Mouse (Mus musculus) embryonic fibroblast, embryonic 13.5 days (primary cell): ENCODE results near the gene Mid2. TPM values are rescaled to one million over a fixed set of nuclear protein-coding genes. Genes with fewer than 3 reads are reported as not detected.
A peak's percentile ranks its signal among the peaks of the same experiment; 100 is the strongest.
"Not testable (repeated sequence)": the region's sequence is repeated elsewhere in the genome, so short reads cannot be mapped to it uniquely, and the experiment has no call there.

Source experiments
- H3K27ac ChIP-seq: 2 replicates; pipeline ENCODE4 v1.5.1; 2012; ENCODE audit warnings: low read length, control low read depth, inconsistent platforms; ENCODE audit not compliant: insufficient read depth
- H3K4me1 ChIP-seq: 2 replicates; pipeline ENCODE4 v1.6.1; 2011; ENCODE audit warnings: low read length; ENCODE audit not compliant: control insufficient read depth, insufficient read depth
- H3K4me3 ChIP-seq: 2 replicates; pipeline ENCODE4 v1.5.1; 2011; ENCODE audit warnings: mild to moderate bottlenecking, control low read depth, low read length; ENCODE audit not compliant: insufficient read depth
- CTCF ChIP-seq: IDR thresholded peaks from 2 replicates; pipeline ENCODE4 v1.5.1; 2011; ENCODE audit warnings: mild to moderate bottlenecking, control low read depth, low read length, moderate library complexity, borderline replicate concordance; ENCODE audit not compliant: insufficient read depth
- POLR2A ChIP-seq: IDR thresholded peaks from 2 replicates; pipeline ENCODE4 v1.6.1; 2011; ENCODE audit warnings: low read depth, mild to moderate bottlenecking, control low read depth, low read length, moderate library complexity
- polyA plus RNA-seq: library from polyadenylated mRNA; stranded (reverse); fragments of >200 nt; gene quantifications from 2 replicates; pipeline ENCODE4 v1.2.4, GENCODE M21; 2011; ENCODE audit warnings: low read depth; ENCODE audit not compliant: missing spikeins, insufficient read length

Mid2 gene
- polyA plus RNA-seq = 19.4 and 26.8 TPM in 2 replicates

DNA sequence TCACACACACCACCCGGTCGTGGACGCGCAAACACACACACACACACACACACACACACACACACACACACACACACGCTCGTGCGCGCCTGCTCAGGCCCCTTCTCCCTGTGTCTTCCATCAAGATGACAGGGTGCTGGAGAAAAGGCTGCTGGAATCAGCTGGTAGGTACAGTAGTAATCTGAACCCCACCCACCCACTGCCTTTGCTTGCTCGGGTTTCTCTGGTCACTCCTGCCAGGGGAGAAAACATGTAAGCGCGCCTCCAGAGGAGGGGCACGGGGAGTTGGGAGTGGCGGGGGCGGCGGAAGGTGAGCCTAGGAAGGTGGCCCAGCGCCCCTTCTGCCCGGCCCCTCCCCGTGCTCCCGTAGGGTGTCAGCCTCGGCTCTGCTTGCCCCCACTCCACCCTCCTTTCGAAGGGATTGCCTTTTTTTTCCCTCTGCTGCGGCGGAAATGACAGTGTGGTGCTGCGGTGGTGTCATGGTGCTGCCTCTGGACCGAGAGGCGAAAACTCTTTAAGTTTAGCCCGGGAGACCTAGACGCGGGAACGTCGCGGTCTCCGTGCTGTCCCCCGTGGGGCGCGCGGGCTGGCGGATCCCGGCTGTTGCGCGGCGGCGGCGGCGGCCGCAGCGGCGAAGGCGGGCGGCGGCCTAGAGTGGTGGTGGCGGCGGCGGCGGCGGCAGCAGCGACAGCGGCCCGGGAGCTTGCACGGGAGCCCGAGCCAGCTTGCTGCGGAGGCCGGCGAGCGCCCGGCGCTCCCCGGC, at the start of gene Mid2:
TSS of gene Mid2 (plus strand) at position 121 of the 763 bp plus-strand sequence.
- peak within 1 kb of the TSS; percentile 7; the same call in 1 of the 2 replicates for H3K27ac ChIP-seq
- TF ChIP-seq CTCF (no peak), POLR2A (peak; percentile 49; the same call in 1 of the 2 replicates)
- H3K4me1 ChIP-seq = no peaks in the 10 kb centered on the region; the same call in 1 of the 2 replicates
- peak within 1 kb of the TSS; percentile 59 for H3K4me3 ChIP-seq

DNA sequence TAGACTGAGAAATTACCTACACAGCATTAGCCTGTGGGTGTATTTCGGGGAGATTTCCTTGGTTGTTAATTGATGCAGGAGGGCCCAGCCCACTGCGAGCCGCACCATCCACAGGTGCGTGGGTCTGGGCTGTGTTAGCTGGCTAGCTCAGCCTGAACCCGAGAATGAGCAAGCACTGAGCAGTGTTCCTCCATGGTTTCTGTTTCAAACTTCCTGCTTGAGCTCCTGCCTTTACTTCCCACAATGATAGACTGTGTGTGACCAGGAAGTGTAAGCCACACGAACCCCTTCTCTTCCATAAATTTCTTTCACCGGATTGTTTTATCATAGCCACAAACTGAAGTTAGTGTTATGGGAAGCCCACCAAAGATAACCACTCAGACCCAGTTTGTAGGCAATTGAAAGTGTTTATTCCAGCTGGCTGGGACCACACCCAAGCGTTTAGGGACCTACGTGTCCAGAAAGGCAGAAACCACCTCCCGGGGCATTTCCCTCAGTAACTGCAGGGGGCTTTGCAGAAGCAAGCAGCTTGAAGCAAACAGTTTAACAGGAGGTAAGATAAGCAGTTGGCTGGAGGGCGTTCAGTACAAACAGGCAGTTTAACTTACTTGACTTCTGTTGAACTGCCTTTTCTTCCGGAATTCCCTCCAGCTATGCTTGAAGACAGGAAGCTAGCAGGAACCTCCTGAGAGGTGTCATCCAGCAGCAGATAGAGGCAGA, 39.4 kb upstream of the Mid2 start:
- H3K4me3 ChIP-seq = no peak overlapping the region
- no peaks in the 10 kb centered on the region for H3K4me1 ChIP-seq
- TF ChIP-seq CTCF (no peak), POLR2A (no peak)
- no peak overlapping the region for H3K27ac ChIP-seq

DNA sequence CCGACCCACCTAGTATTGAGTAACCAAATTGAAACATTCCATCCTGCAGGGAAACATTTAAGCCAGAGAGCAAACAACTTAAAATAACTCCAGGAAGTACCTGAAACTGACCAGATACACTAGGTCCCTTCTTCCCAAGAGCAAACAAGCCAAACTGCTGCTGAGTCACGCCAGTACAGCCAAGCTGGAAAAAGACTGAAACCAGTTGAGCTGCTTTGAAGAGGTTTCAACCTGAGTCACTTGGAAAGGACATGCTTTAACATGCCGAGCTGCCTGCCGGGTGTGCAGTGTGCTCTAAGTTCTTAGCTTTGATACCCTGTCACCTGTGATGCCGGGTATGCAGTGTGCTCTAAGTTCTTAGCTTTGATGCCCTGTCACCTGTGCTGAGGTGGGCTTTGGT, 26.4 kb upstream of the Mid2 start:
- Histone ChIP-seq H3K4me3 (no peak overlapping the region), H3K27ac (peak overlapping the region; percentile 34), H3K4me1 (no peaks in the 10 kb centered on the region)
- TF ChIP-seq POLR2A (no peak), CTCF (no peak)

DNA sequence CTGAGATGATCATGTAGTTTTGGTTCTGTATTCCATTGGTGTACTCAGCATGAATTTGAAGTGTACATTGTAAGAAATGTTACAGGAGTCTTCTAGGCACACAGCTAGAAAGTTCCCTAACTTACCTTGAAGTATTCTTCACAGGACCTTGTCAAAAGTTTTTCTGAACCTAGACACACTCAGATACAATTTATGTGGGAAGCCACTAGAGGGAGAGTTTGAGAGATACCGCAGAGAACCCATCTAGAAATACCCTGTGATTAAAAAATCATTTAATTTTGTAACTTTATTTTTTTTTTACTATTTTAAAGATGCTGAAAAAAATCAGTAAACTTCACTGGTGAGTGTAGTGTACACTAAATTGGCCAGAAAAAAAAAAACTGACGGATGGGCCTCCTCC, 24.8 kb upstream of the Mid2 start:
- Histone ChIP-seq H3K4me1 (no peaks in the 10 kb centered on the region), H3K4me3 (no peak overlapping the region), H3K27ac (no peak overlapping the region)
- no peak for TF ChIP-seq POLR2A
- TF ChIP-seq CTCF = no peak

DNA sequence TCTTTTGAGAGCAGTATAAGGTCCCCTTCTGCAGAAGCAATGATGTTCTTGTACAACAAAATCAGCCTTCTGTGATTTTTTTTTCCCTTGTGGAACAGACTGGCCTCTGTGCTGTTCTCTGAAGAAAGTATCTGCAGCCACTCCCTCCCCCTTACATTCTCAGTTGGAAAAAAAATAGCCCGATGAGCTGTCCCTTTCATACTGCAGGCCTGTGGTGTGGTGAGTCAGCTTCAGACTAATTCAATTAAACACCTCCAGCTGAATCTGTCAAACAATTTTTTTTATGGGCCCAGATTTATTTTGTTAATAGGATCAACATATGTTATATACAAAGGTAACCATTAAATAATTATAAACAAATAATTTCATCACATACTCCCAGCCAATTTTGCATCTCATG, 3.7 kb upstream of the Mid2 start:
- H3K4me3 ChIP-seq = no peak overlapping the region
- H3K27ac ChIP-seq = no peak overlapping the region
- TF ChIP-seq CTCF = no peak
- no peak for TF ChIP-seq POLR2A
- no peaks in the 10 kb centered on the region for H3K4me1 ChIP-seq

DNA sequence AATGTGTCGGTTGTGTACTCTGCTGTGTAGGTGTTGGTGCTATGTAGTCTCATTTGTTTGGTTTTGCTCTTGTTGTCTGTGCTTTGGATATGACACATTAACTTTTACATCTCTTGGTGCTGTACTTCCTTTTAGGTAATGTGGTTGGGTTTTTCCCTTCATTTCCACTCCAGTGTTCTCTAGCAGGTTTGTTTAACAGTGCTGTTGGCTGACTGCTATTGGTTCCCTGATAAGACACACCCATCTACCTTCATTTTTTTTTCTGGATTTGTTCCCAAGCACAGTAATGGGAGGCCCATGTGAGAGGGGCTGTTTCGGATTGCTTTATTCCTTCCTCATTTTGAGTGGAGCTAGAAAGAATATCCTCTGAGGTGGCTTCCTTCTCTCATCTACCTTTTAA, 883 bp upstream of the Mid2 start:
- Histone ChIP-seq H3K27ac (no peak overlapping the region), H3K4me1 (no peaks in the 10 kb centered on the region; the same call in 1 of the 2 replicates), H3K4me3 (no peak overlapping the region)
- no peak for TF ChIP-seq POLR2A
- no peak for TF ChIP-seq CTCF

DNA sequence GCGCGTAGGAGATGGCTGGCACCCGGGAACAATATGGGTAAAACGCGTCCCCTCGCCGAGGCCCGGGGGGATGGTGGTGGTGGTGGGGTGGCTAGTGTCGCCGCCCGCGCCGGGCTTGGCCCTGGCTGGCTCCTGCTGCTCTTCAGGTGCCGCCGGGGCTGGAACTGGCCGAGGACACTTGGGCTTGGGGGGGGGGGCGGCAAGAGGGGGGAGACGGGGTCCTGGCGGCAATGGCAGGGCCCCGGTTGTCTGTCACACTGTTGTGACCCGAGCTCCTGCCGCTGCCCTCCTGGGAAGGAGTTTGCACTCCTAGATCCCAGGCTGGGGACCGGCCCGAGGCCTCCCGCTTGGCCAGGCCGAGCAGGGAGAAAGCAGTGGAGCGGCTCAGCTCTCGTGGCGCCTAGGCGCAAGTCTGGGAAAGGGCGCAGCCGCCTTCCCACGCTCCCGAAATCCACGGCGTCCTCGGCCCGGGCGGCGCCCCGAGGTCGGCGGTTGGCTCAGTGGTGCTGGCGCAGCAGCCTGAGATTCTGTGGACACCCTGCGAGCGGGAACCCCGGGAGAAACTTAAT, 927 bp downstream of the Mid2 start:
- TF ChIP-seq CTCF (no peak), POLR2A (peak; percentile 44; the same call in 1 of the 2 replicates)
- Histone ChIP-seq H3K27ac (peak overlapping the region; percentile 7), H3K4me1 (no peaks in the 10 kb centered on the region; the same call in 1 of the 2 replicates), H3K4me3 (peak overlapping the region; percentile 59)

DNA sequence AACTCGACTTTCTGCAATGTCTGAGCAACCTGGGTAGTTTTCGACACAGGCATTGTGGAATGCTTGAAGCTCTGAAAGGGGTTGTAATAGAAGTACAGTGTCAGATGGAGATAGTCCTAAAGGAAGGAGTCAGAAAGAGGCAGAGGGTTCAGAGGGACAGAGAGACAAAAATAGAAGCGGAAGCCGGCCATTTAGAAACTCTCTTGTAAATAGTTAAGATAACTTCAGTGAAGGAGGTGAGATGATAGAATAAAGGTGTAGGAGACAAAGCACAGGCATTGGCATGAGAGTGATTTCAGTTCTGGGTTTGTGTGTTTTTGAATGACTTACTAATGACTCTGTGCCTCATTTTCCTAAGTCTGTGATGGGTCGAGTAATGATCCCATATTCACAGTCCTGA, 11.0 kb downstream of the Mid2 start:
- TF ChIP-seq CTCF (no peak), POLR2A (no peak)
- Histone ChIP-seq H3K27ac (no peak overlapping the region), H3K4me3 (no peak overlapping the region), H3K4me1 (no peaks in the 10 kb centered on the region)

DNA sequence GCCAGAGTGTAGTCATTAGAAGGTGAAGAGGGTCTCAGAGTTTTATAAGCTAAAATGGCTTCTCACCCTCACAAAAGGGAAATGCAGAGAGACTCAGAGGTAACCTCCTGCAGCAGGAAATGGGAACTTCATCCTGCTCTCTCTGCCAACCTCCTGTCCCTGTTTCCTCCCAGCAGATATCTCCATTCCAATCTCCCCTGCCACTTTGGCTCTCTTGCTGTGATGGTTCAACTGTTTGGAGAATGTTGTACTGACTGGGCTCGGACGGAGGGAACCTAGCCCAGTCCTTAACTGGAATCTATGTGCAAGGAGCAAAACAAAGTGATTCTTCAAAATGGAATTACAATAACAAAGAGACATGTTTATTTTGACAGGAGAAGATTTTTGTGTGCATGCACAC, 23.9 kb downstream of the Mid2 start:
- no peak overlapping the region for H3K27ac ChIP-seq
- no peak for TF ChIP-seq CTCF
- TF ChIP-seq POLR2A = no peak
- no peak overlapping the region for H3K4me3 ChIP-seq
- no peaks in the 10 kb centered on the region for H3K4me1 ChIP-seq

DNA sequence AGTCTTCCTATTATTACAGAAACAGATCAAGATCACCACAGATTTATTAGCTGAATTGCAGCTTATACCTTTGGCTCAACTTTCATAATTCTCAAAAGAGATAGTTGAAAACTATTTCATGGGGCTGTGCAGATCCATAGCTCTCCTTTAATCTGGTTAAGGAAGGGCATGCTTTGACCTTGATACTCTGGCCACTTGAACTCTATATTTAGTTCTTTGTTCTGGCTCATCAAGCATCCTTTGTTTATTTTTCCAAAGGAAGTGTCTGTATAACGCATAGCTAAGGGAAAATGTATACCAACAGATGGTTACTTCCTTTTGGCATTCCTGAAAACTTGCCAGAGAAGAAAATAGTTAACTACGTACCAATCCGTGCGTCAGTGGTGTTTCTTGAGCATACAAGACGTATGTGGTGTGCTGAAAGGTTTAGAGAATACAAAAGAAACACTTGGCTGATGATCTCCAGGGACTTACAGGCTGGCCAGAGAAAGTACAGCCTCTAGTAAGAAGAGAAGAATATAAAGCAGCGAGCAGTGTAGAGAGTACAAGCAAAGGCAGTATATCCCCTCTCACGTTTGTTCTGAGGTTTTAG, 33.6 kb downstream of the Mid2 start:
- not testable (repeated sequence) for H3K4me1 ChIP-seq, H3K4me3 ChIP-seq, H3K27ac ChIP-seq
